Mouse (Mus musculus): ENCODE measurements around the gene Dhrs7c.

- no peak for TF ChIP-seq POLR2A (IDR thresholded peaks at IDR 0.05; ENCODE audit: borderline replicate concordance, extremely low read depth, low read depth, low read length)
- no peak for TF ChIP-seq CTCF (IDR thresholded peaks at IDR 0.05; ENCODE audit: insufficient read depth, low read length)
Measured at GRCm38 (mm10) chr11:67756287-67756686, 41.7 kb upstream of the Dhrs7c start.

Data from lung, adult 2 months (tissue).